Mouse (Mus musculus): ENCODE measurements around the gene Ern1. TPM values are rescaled to one million over a fixed set of nuclear protein-coding genes. Genes with fewer than 3 reads are reported as not detected.

The Ern1 gene
- polyA plus RNA-seq, 2 experiments = 6.4 to 12.5 TPM

GRCm38 (mm10) chr11:106374979-106375378 lies 112.7 kb downstream of the Ern1 start:
- no peak for TF ChIP-seq POLR2A (IDR thresholded peaks at IDR 0.05; ENCODE audit: borderline replicate concordance, extremely low read depth, insufficient read depth, insufficient read length)
- H3K4me2 ChIP-seq (replicated peaks; ENCODE audit: low read depth, low read length, severe bottlenecking) = no peak overlapping the region
- no peak for ATAC-seq (ENCODE audit: low FRiP score, low read depth)
- H3K27ac ChIP-seq (replicated peaks; ENCODE audit: low read depth, low read length) = no peak overlapping the region
- H3K9me3 ChIP-seq (ENCODE audit: control insufficient read depth, low read length) = no peaks in the 10 kb centered on the region
- no peaks in the 10 kb centered on the region for H3K27me3 ChIP-seq (ENCODE audit: control insufficient read depth, insufficient read depth, low read length)
- no peaks in the 10 kb centered on the region for H3K36me3 ChIP-seq (ENCODE audit: control insufficient read depth, insufficient read depth, low read length)
- H3K4me1 ChIP-seq (ENCODE audit: control insufficient read depth, insufficient read depth, low read length) = no peaks in the 10 kb centered on the region
- 73% methylated on average over 5 of the region's 5 CpGs for WGBS
- DNase-seq (ENCODE audit: low spot score) = no peak
- H3K4me3 ChIP-seq (replicated peaks; ENCODE audit: low read length) = no peak overlapping the region
- H3K9ac ChIP-seq (ENCODE audit: low read depth, low read length, severe bottlenecking) = no peak overlapping the region

GRCm38 (mm10) chr11:106374559-106374958 lies 113.1 kb downstream of the Ern1 start:
- Histone ChIP-seq H3K4me1 (ENCODE audit: control insufficient read depth, insufficient read depth, low read length) (no peaks in the 10 kb centered on the region), H3K27me3 (ENCODE audit: control insufficient read depth, insufficient read depth, low read length) (no peaks in the 10 kb centered on the region), H3K36me3 (ENCODE audit: control insufficient read depth, insufficient read depth, low read length) (no peaks in the 10 kb centered on the region), H3K4me3 (replicated peaks; ENCODE audit: low read length) (no peak overlapping the region), H3K4me2 (replicated peaks; ENCODE audit: low read depth, low read length, severe bottlenecking) (no peak overlapping the region), H3K27ac (replicated peaks; ENCODE audit: low read depth, low read length) (no peak overlapping the region), H3K9me3 (ENCODE audit: control insufficient read depth, low read length) (no peaks in the 10 kb centered on the region), H3K9ac (ENCODE audit: low read depth, low read length, severe bottlenecking) (no peak overlapping the region)
- ATAC-seq (ENCODE audit: low FRiP score, low read depth) = no peak
- TF ChIP-seq POLR2A (IDR thresholded peaks at IDR 0.05; ENCODE audit: borderline replicate concordance, extremely low read depth, insufficient read depth, insufficient read length) = no peak
- DNase-seq (ENCODE audit: low spot score) = no peak
- WGBS = 42% methylated on average over 9 of the region's 9 CpGs

- no peak for DNase-seq (ENCODE audit: low spot score)
- H3K9ac ChIP-seq (ENCODE audit: low read depth, low read length, severe bottlenecking) = peak overlapping the region; percentile 16; the same call in 1 of the 2 replicates
- TF ChIP-seq POLR2A (IDR thresholded peaks at IDR 0.05; ENCODE audit: borderline replicate concordance, extremely low read depth, insufficient read depth, insufficient read length) = no peak
Observed at GRCm38 (mm10) chr11:106373998-106374397, 113.7 kb downstream of the Ern1 start.

GRCm38 (mm10) chr11:106366316-106366715 lies 121.3 kb downstream of the Ern1 start:
- no peaks in the 10 kb centered on the region for H3K9me3 ChIP-seq (ENCODE audit: control insufficient read depth, low read length)
- no peak overlapping the region for H3K27ac ChIP-seq (replicated peaks; ENCODE audit: low read depth, low read length)
- 12% methylated on average over 3 of the region's 3 CpGs for WGBS
- no peak overlapping the region for H3K4me2 ChIP-seq (replicated peaks; ENCODE audit: low read depth, low read length, severe bottlenecking)
- TF ChIP-seq POLR2A (IDR thresholded peaks at IDR 0.05; ENCODE audit: borderline replicate concordance, extremely low read depth, insufficient read depth, insufficient read length) = no peak
- no peaks in the 10 kb centered on the region for H3K36me3 ChIP-seq (ENCODE audit: control insufficient read depth, insufficient read depth, low read length)
- peaks cover 5% of the 10 kb centered on the region for H3K4me1 ChIP-seq (ENCODE audit: control insufficient read depth, insufficient read depth, low read length)
- peak; percentile 63; the same call in 1 of the 2 replicates for ATAC-seq (ENCODE audit: low FRiP score, low read depth)
- peak; percentile 62 for DNase-seq (ENCODE audit: low spot score)
- no peak overlapping the region for H3K9ac ChIP-seq (ENCODE audit: low read depth, low read length, severe bottlenecking)
- no peaks in the 10 kb centered on the region for H3K27me3 ChIP-seq (ENCODE audit: control insufficient read depth, insufficient read depth, low read length)
- H3K4me3 ChIP-seq (replicated peaks; ENCODE audit: low read length) = no peak overlapping the region

More at GRCm38 (mm10) chr11:106373998-106374397, 113.7 kb downstream of the Ern1 start:
- H3K4me1 ChIP-seq (ENCODE audit: control insufficient read depth, insufficient read depth, low read length) = no peaks in the 10 kb centered on the region
- no peak overlapping the region for H3K4me2 ChIP-seq (replicated peaks; ENCODE audit: low read depth, low read length, severe bottlenecking)
- H3K27me3 ChIP-seq (ENCODE audit: control insufficient read depth, insufficient read depth, low read length) = no peaks in the 10 kb centered on the region
- peak; percentile 60 for ATAC-seq (ENCODE audit: low FRiP score, low read depth)
- H3K36me3 ChIP-seq (ENCODE audit: control insufficient read depth, insufficient read depth, low read length) = no peaks in the 10 kb centered on the region
- WGBS = 39% methylated on average over 11 of the region's 11 CpGs
- H3K4me3 ChIP-seq (replicated peaks; ENCODE audit: low read length) = no peak overlapping the region
- no peak overlapping the region for H3K27ac ChIP-seq (replicated peaks; ENCODE audit: low read depth, low read length)
- no peaks in the 10 kb centered on the region for H3K9me3 ChIP-seq (ENCODE audit: control insufficient read depth, low read length)

GRCm38 (mm10) chr11:106365366-106365765 lies 122.3 kb downstream of the Ern1 start, which contains the start of gene Prr29:
Gene Prr29 (plus strand): TSS chr11:106365472.
- H3K9ac ChIP-seq (ENCODE audit: low read depth, low read length, severe bottlenecking) = no peak within 1 kb of the TSS
- no peaks in the 10 kb centered on the region for H3K9me3 ChIP-seq (ENCODE audit: control insufficient read depth, low read length)
- DNase-seq (ENCODE audit: low spot score) (no peak), ATAC-seq (ENCODE audit: low FRiP score, low read depth) (no peak)
- H3K27ac ChIP-seq (replicated peaks; ENCODE audit: low read depth, low read length) = no peak within 1 kb of the TSS
- H3K4me3 ChIP-seq (replicated peaks; ENCODE audit: low read length) = no peak within 1 kb of the TSS
- H3K4me2 ChIP-seq (replicated peaks; ENCODE audit: low read depth, low read length, severe bottlenecking) = 0 out of 2 replicates have a peak within 1 kb of the TSS, but pooled peaks have one; percentile 5
- no peaks in the 10 kb centered on the region for H3K36me3 ChIP-seq (ENCODE audit: control insufficient read depth, insufficient read depth, low read length)
- H3K27me3 ChIP-seq (ENCODE audit: control insufficient read depth, insufficient read depth, low read length) = no peaks in the 10 kb centered on the region
- peaks cover 5% of the 10 kb centered on the region for H3K4me1 ChIP-seq (ENCODE audit: control insufficient read depth, insufficient read depth, low read length)
- no peak for TF ChIP-seq POLR2A (IDR thresholded peaks at IDR 0.05; ENCODE audit: borderline replicate concordance, extremely low read depth, insufficient read depth, insufficient read length)
- WGBS = 48% methylated on average over 9 of the region's 10 CpGs
